Mouse (Mus musculus): ENCODE data around the gene Nme3.

DNA sequence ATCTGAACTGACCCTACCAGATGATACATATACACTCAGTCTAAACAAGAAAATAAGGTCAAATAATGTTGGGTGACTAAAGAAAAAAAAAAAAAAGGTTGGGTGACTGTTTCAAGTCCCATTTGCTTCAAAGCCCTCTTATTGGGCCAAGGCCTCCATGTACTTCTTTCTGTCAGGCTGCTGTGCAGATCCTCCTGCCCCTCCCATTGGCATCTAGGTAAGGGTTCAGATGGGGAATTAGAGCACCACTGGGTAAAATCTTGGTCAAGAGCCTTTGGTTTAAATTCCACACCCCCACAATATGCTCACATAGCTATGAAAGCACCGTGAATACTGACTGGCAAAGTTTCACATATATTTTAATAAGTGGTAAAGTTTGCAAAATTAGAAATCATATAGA, 26.9 kb downstream of the Nme3 start:
- TF ChIP-seq EP300 (IDR thresholded peaks at IDR 0.05) (no peak), CTCF (IDR thresholded peaks at IDR 0.05) (no peak)
